Mouse (Mus musculus) forebrain, postnatal 0 days (tissue): Measurements from ENCODE around the gene Ier2. TPM values are rescaled to one million over a fixed set of nuclear protein-coding genes. Genes with fewer than 3 reads are reported as not detected.

ENCODE experiments used
- ATAC-seq: fragments of 200-750 bp; cut with Nextera tagmentation; 2 replicates; pipeline ENCODE4 v1.8.0; 2017; ENCODE audit warnings: mild to moderate bottlenecking, moderate library complexity
- DNase-seq: peaks from one replicate; pipeline ENCODE4 v3.0.0-alpha.2; 2015
- H3K27ac ChIP-seq: fragments of 300-500 bp; sonication (generic); 2 replicates; pipeline ENCODE4 v1.5.1; 2014; ENCODE audit warnings: low read depth, mild to moderate bottlenecking, antibody characterized with exemption, low read length, moderate library complexity, mixed read lengths
- H3K27me3 ChIP-seq: fragments of 300-500 bp; sonication (generic); 2 replicates; pipeline ENCODE4 v1.6.1; 2014; ENCODE audit warnings: mild to moderate bottlenecking, low read length, mixed read lengths; ENCODE audit not compliant: insufficient read depth
- H3K36me3 ChIP-seq: fragments of 300-500 bp; sonication (generic); 2 replicates; pipeline ENCODE4 v1.6.1; 2014; ENCODE audit warnings: mild to moderate bottlenecking, moderate library complexity; ENCODE audit not compliant: insufficient read depth
- H3K4me1 ChIP-seq: fragments of 300-500 bp; sonication (generic); 2 replicates; pipeline ENCODE4 v1.6.1; 2014; ENCODE audit warnings: antibody characterized with exemption; ENCODE audit not compliant: insufficient read depth
- H3K4me2 ChIP-seq: fragments of 300-500 bp; sonication (generic); 2 replicates; pipeline ENCODE4 v1.6.1; 2014; ENCODE audit warnings: low read depth, mild to moderate bottlenecking, moderate library complexity
- H3K4me3 ChIP-seq: fragments of 300-500 bp; sonication (generic); 2 replicates; pipeline ENCODE4 v1.5.1; 2014; ENCODE audit warnings: low read depth, low read length, mixed read lengths
- H3K9ac ChIP-seq: fragments of 300-500 bp; sonication (generic); 2 replicates; pipeline ENCODE4 v1.6.1; 2014; ENCODE audit warnings: mild to moderate bottlenecking
- H3K9me3 ChIP-seq: fragments of 300-500 bp; sonication (generic); 2 replicates; pipeline ENCODE4 v1.6.1; 2016; ENCODE audit warnings: low read length
- CTCF ChIP-seq: sonication (generic); IDR thresholded peaks from 2 replicates; pipeline ENCODE4 v1.5.1; 2016; ENCODE audit warnings: antibody characterized with exemption, control low read depth, low read depth
- WGBS: fragments of 180-500 bp; shearing (Covaris S2); extraction: QIAGEN DNeasy Blood & Tissue Kit; methylation state at CpG from one replicate; pipeline ENCODE4 v1.1.7; 2014; 5-methylcytosine and 5-hydroxymethylcytosine counted together
- polyA plus RNA-seq: library from polyadenylated mRNA; unstranded; fragments of >200 nt; fragmentation: Nextera tagmentation; extraction: Ambion mirVana; gene quantifications from 2 replicates; pipeline ENCODE4 v1.2.1, GENCODE M21; 2015
- total RNA-seq: library from RNA; depleted of rRNA; stranded (reverse); fragments of >200 nt; gene quantifications from 2 replicates; pipeline ENCODE4 v1.2.3, GENCODE M21; 2014

Gene Ier2
- total and polyA plus RNA-seq, 2 experiments from 2014 or later = 8.5 to 19.3 TPM

- Histone ChIP-seq H3K4me3 (peak overlapping the region; percentile 53), H3K27ac (no peak overlapping the region), H3K27me3 (no peaks in the 10 kb centered on the region), H3K4me1 (no peaks in the 10 kb centered on the region; the same call in 1 of the 2 replicates), H3K4me2 (peak overlapping the region; percentile 91), H3K9ac (peak overlapping the region; percentile 66), H3K9me3 (no peaks in the 10 kb centered on the region), H3K36me3 (peaks cover 8% of the 10 kb centered on the region)
- no peak for TF ChIP-seq CTCF
- WGBS = 42% methylated on average over 8 of the region's 8 CpGs
- DNase-seq (no peak), ATAC-seq (no peak)
Measured at GRCm38 (mm10) chr8:84637946-84638554, 24.6 kb downstream of the Ier2 start.

DNA sequence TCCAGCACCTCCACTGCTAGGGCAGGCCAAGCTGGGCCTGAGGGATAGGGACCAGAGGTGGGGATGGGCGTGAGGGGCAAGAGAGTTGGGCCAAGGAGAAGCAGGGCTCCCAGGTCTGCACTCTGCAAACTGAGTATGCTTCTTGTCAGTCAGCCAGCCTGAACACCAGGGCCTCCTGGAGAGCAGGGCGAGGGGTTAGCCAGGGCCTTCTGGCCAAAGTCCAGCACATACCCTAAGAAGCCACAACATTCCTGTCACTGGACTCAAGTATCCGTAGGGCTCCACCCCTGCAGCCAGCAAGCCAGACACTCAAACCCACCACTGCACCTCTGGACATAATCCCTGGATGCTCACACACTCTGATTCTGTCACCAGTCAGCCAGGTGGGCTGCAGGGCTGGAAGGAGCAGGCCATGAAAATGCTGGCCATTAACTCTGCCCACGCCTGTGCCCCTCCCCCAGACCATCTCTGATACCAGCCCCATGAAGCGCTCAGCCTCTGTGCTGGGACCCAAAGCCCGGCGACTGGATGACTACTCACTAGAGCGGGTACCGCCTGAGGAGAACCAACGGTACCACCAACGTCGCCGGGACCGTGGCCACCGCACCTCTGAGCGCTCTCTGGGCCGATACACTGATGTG is 26.5 kb downstream of the Ier2 start:
- ATAC-seq (no peak), DNase-seq (no peak)
- TF ChIP-seq CTCF = no peak
- Histone ChIP-seq H3K9me3 (no peaks in the 10 kb centered on the region), H3K4me3 (no peak overlapping the region), H3K4me2 (no peak overlapping the region), H3K9ac (no peak overlapping the region), H3K27me3 (no peaks in the 10 kb centered on the region), H3K4me1 (no peaks in the 10 kb centered on the region; the same call in 1 of the 2 replicates), H3K36me3 (peaks cover 10% of the 10 kb centered on the region), H3K27ac (no peak overlapping the region)
- 88% methylated on average over 17 of the region's 17 CpGs for WGBS

DNA sequence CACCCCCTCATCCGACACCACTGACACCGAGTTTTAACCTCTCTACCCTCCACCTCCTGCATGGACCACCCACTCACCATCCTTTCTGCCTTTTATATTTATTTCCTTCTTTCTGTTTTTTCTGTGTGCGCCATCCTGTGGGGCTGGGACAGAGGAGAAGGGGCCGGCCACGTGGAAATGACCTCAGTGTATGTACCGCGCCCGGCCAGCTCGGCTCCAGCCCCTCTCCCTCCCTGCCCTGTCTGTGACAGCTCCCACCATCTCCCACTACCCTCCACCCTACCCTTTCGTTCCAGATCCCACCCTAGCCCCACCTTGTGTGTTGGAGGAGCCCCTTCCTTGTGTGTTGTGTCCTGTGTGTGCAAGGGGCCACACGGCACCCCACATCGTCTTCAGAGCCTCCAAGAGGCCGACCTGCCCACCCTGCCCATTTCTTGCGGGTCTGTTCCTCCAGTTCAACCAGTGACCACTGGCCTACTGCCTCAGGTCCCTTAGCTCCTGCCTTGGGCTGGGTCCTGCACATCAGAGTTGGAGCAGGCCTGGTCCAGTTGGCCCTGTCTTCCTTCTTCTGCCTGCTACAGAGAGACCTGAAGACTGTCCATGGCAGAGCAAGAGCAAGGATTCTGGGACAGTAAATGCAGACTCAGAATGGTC is 27.1 kb downstream of the Ier2 start:
- ATAC-seq (no peak), DNase-seq (no peak)
- TF ChIP-seq CTCF = no peak
- Histone ChIP-seq H3K9ac (no peak overlapping the region), H3K27me3 (no peaks in the 10 kb centered on the region), H3K4me2 (no peak overlapping the region), H3K27ac (no peak overlapping the region), H3K36me3 (peaks cover 10% of the 10 kb centered on the region), H3K4me3 (no peak overlapping the region), H3K9me3 (no peaks in the 10 kb centered on the region), H3K4me1 (no peaks in the 10 kb centered on the region; the same call in 1 of the 2 replicates)
- WGBS = 60% methylated on average over 14 of the region's 14 CpGs

DNA sequence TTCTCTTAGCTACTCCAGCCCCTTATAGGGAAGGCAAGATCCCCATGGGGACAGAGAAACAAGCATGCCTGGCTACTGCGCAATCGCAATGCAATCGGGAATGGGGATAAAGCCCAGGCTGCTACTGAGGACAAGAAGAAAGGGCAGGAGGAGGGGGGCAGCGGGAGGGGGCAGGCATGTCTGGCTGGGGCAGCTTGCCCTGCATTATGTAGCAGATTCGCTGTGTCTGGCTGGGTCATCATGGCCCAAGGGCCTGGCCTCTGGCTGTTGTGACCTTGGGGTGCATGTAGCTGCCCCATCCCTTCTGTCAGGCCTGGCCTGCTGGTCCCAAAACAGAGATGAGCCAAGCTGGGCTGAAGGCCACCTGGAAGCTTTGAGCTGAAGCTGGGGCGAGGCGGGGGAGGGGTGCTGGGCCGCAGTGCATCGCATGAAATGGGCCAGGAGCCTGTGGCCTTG is 27.8 kb downstream of the Ier2 start:
- Histone ChIP-seq H3K4me2 (no peak overlapping the region), H3K36me3 (peaks cover 14% of the 10 kb centered on the region), H3K27ac (0 out of 2 replicates have a peak overlapping the region, but pooled peaks have one; percentile 3), H3K4me1 (no peaks in the 10 kb centered on the region; the same call in 1 of the 2 replicates), H3K9me3 (no peaks in the 10 kb centered on the region), H3K27me3 (no peaks in the 10 kb centered on the region), H3K4me3 (no peak overlapping the region), H3K9ac (no peak overlapping the region)
- DNase-seq = peak; percentile 48
- ATAC-seq = peak; percentile 4
- WGBS = 33% methylated on average over 9 of the region's 9 CpGs
- TF ChIP-seq CTCF = no peak

DNA sequence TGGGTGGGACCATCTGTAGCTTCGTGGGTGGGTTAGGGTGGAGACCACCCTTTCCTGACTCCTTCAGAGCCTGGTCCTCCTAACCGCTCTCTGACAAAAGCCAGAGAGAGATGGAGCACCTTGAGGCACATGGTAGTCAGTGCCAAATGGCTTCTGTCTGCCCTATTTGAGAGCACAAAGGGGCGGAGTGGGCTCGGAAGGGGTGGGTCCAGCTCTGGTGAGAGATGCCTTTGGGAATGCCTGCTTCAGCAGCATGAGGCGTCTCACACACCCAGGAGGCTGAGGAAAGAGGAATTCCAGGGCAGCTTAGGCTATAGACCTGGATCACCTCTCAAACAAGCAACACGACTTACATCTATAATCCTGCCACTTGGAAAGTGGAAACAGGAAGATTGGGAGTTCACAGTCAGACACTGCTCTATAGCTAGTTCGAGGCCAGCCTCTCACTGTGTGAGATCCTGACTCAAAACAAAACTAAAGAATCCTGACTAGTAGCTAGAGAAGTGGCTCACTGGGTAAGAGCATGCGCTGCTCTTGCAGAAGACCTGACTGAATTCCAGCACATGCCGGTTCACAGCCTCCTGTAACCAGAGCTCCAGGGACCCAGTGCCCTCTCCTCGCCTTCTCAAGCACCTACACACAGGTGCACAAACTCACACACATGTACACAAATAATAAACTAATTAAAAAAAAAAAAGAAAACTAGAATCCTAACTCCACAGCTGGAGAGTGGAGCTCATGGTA is 28.6 kb downstream of the Ier2 start:
- no peaks in the 10 kb centered on the region for H3K27me3 ChIP-seq
- H3K9ac ChIP-seq = no peak overlapping the region
- H3K4me1 ChIP-seq = no peaks in the 10 kb centered on the region; the same call in 1 of the 2 replicates
- peaks cover 23% of the 10 kb centered on the region for H3K36me3 ChIP-seq
- no peaks in the 10 kb centered on the region for H3K9me3 ChIP-seq
- WGBS = 42% methylated on average over 10 of the region's 10 CpGs
- no peak overlapping the region for H3K4me3 ChIP-seq
- DNase-seq = no peak
- TF ChIP-seq CTCF = no peak
- ATAC-seq = no peak
- no peak overlapping the region for H3K27ac ChIP-seq
- H3K4me2 ChIP-seq = no peak overlapping the region

DNA sequence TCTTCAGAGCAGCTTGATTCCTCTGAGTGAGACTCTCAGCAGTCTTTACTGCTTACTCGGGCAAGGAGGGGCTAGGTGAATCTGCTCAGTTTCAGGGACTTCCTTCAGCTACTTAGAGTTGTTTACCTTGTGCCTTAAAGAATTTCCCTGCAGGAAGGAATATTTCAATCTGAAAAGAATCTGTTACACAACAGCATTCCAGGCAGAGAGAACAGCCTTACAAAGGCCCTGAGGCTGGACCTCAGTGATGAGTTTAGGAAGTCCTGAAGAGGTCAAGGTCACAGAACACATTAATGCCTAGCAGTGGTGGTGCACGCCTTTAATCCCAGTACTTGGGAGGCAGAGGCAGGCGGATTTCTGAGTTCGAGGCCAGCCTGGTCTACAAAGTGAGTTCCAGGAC is 30.8 kb downstream of the Ier2 start:
- Histone ChIP-seq H3K27ac (no peak overlapping the region), H3K9me3 (no peaks in the 10 kb centered on the region), H3K36me3 (peaks cover 23% of the 10 kb centered on the region), H3K4me2 (no peak overlapping the region), H3K4me3 (no peak overlapping the region), H3K4me1 (no peaks in the 10 kb centered on the region; the same call in 1 of the 2 replicates), H3K9ac (no peak overlapping the region), H3K27me3 (no peaks in the 10 kb centered on the region)
- WGBS = 92% methylated on average over 4 of the region's 4 CpGs
- no peak for DNase-seq
- TF ChIP-seq CTCF = no peak
- no peak for ATAC-seq
